Comparison of ENCODE assay signal across 8 mouse cellular contexts in genomic region chr11:107011669-107012323, GRCm38 (mm10). TPM values are rescaled to one million over a fixed set of nuclear protein-coding genes. Genes with fewer than 3 reads are reported as not detected.
DNase-seq lines count a peak whose midpoint lies in the region; ATAC-seq lines count a peak whose summit lies in the region.

No protein-coding gene starts in this region.

- peak overlapping the region; percentile 53 for H3K4me3 ChIP-seq in forebrain, embryonic 11.5 days (ENCODE audit: low read depth, low read length)
- peak overlapping the region; percentile 62 for H3K4me3 ChIP-seq in limb, embryonic 10.5 days

- peak overlapping the region; percentile 60 for H3K4me2 ChIP-seq in forebrain, embryonic 11.5 days (ENCODE audit: low read depth, low read length, severe bottlenecking)

- peak; percentile 42 to 44 for DNase-seq in spleen, postnatal 10 days (ENCODE audit: low spot score in 2 of 2)
- DNase-seq in spleen, postnatal 14 days (ENCODE audit: low spot score in 2 of 2): no peak
- DNase-seq in forebrain, embryonic 11.5 days (ENCODE audit: low spot score): no peak
- DNase-seq in limb, embryonic 10.5 days (ENCODE audit: low spot score): peak; percentile 41
- no peak for DNase-seq in right cerebral cortex, postnatal 4 days
- no peak for DNase-seq in frontal cortex, postnatal 10 days (ENCODE audit: low spot score in 2 of 2)
- DNase-seq in urinary bladder, adult 2 months (ENCODE audit: low spot score): no peak

- H3K27me3 ChIP-seq in forebrain, embryonic 11.5 days (ENCODE audit: control insufficient read depth, insufficient read depth, low read length): no peaks in the 10 kb centered on the region
- H3K27me3 ChIP-seq in limb, embryonic 10.5 days (ENCODE audit: low read depth, poor library complexity, severe bottlenecking): no peaks in the 10 kb centered on the region

- peak overlapping the region; percentile 77 for H3K9ac ChIP-seq in forebrain, embryonic 11.5 days (ENCODE audit: low read length)

- ATAC-seq in forebrain, embryonic 11.5 days (replicated peaks; ENCODE audit: low FRiP score): no peak
- 0 out of 2 replicates have a peak, but pooled peaks have one; percentile 3 for ATAC-seq in monocyte, adult 5-6 weeks (replicated peaks; ENCODE audit: insufficient number of reproducible peaks, low FRiP score, low TSS enrichment, poor library complexity, severe bottlenecking)

- no peaks in the 10 kb centered on the region for H3K9me3 ChIP-seq in forebrain, embryonic 11.5 days (ENCODE audit: control insufficient read depth, low read length)
- H3K9me3 ChIP-seq in limb, embryonic 10.5 days (replicated peaks): no peaks in the 10 kb centered on the region

- WGBS in forebrain, embryonic 11.5 days: 50% methylated on average over 18 of the region's 18 CpGs
- WGBS in limb, embryonic 10.5 days: 41% methylated on average over 18 of the region's 18 CpGs

- peak overlapping the region; percentile 83; the same call in 1 of the 2 replicates for H3K27ac ChIP-seq in forebrain, embryonic 11.5 days (ENCODE audit: low read depth, low read length)
- H3K27ac ChIP-seq in limb, embryonic 10.5 days: peak overlapping the region; percentile 91

- H3K36me3 ChIP-seq in forebrain, embryonic 11.5 days (ENCODE audit: control insufficient read depth, insufficient read depth, low read length): no peaks in the 10 kb centered on the region
- no peaks in the 10 kb centered on the region for H3K36me3 ChIP-seq in limb, embryonic 10.5 days

- no peaks in the 10 kb centered on the region for H3K4me1 ChIP-seq in forebrain, embryonic 11.5 days (replicated peaks; ENCODE audit: control insufficient read depth, insufficient read depth, low read length)
- peaks cover 17% of the 10 kb centered on the region for H3K4me1 ChIP-seq in limb, embryonic 10.5 days

RNA-seq across cellular contexts. Expression of gene Kpna2, which starts 12.5 kb away (rescaled TPM):
- polyA plus RNA-seq in forebrain, embryonic 11.5 days (2014; fragmentation: Nextera tagmentation; extraction: Ambion mirVana): 764 and 777 TPM in 2 replicates
- 635 and 653 TPM in 2 replicates for polyA plus RNA-seq in limb, embryonic 10.5 days (2016; fragmentation: Nextera tagmentation; extraction: Ambion mirVana)
- 59.8 to 75.8 TPM (median 63.9 TPM) in 3 replicates for total RNA-seq in monocyte, adult 5-6 weeks (2017)
- polyA plus RNA-seq in urinary bladder, adult 2 months (2012; rRNA removed): 30.8 and 37.6 TPM in 2 replicates

RNA-seq across cellular contexts. Expression of gene 1810010H24Rik, which starts 13.7 kb away (rescaled TPM):
- polyA plus RNA-seq in forebrain, embryonic 11.5 days (2014; fragmentation: Nextera tagmentation; extraction: Ambion mirVana): 2.5 and 4.2 TPM in 2 replicates
- polyA plus RNA-seq in limb, embryonic 10.5 days (2016; fragmentation: Nextera tagmentation; extraction: Ambion mirVana): 0.65 and 1.4 TPM in 2 replicates
- total RNA-seq in monocyte, adult 5-6 weeks (2017): not detected in 3 replicates
- 3.5 and 4.3 TPM in 2 replicates for polyA plus RNA-seq in urinary bladder, adult 2 months (2012; rRNA removed)

Comparison
In these comparisons a context has a peak if more than half of its experiments do, and no peak if none do; other contexts are left out.
1. DNase-seq: peak in spleen, postnatal 10 days (2 of 2) and limb, embryonic 10.5 days (single experiment); none in spleen, postnatal 14 days (0 of 2), forebrain, embryonic 11.5 days (single experiment), right cerebral cortex, postnatal 4 days (single experiment), frontal cortex, postnatal 10 days (0 of 2) and urinary bladder, adult 2 months (single experiment).
2. RNA of gene Kpna2, which starts 12.5 kb away (polyA plus RNA-seq): 764 to 777 TPM in forebrain, embryonic 11.5 days and 635 to 653 TPM in limb, embryonic 10.5 days; 30.8 to 37.6 TPM in urinary bladder, adult 2 months; every median in the first group is over 10 times any median in the second.